Mouse (Mus musculus): ENCODE data around the gene Rgl1.

- no peak for TF ChIP-seq CTCF (IDR thresholded peaks at IDR 0.05; ENCODE audit: low read depth)
- TF ChIP-seq EP300 (optimal IDR thresholded peaks at IDR 0.05): no peak
These were observed 194.8 kb downstream of the Rgl1 start for GRCm38 (mm10) chr1:152571340-152571739.

Data from stomach, postnatal 0 days (tissue).